Mouse (Mus musculus) testis, adult 2 months (tissue): ENCODE measurements around the gene Hint1.

Experiments used
- CTCF ChIP-seq: fragments of 200-500 bp; IDR thresholded peaks from 2 replicates; pipeline ENCODE4 v1.5.1; 2012; ENCODE audit warnings: low read depth, mild to moderate bottlenecking, inconsistent platforms, low read length, moderate library complexity; ENCODE audit not compliant: control insufficient read depth, insufficient read depth, insufficient replicate concordance
- POLR2A ChIP-seq: fragments of 200-500 bp; IDR thresholded peaks from 2 replicates; pipeline ENCODE4 v1.6.1; 2012; ENCODE audit warnings: low read depth, mild to moderate bottlenecking, inconsistent platforms, low read length, moderate library complexity; ENCODE audit not compliant: control insufficient read depth

GRCm38 (mm10) chr11:54867049-54867385 is 834 bp downstream of the Hint1 start:
- TF ChIP-seq CTCF (no peak), POLR2A (no peak)
